In genomic region chr7:45683396-45684050, GRCm38 (mm10) we compare ENCODE assay signal across 11 mouse cellular contexts. TPM values are rescaled to one million over a fixed set of nuclear protein-coding genes. Genes with fewer than 3 reads are reported as not detected.
A peak's percentile ranks its signal among the peaks of the same experiment; 100 is the strongest.
DNase-seq lines count a peak whose midpoint lies in the region; ATAC-seq and TF ChIP-seq lines count a peak whose summit lies in the region.
"Had no signal": no experiment of that assay in that cellular context is flagged by ENCODE, and none has a peak within 500 bp of the region (broad histone marks: within the 10 kb centered on the region; RNA-seq: fewer than 3 reads in every experiment).

TSS of gene Ntn5 (plus strand) at chr7:45684022.

- H3K9me3 ChIP-seq in G1E (replicated peaks): no peaks in the 10 kb centered on the region
- H3K9me3 ChIP-seq in forebrain, embryonic 10.5 days: no peaks in the 10 kb centered on the region
- no peaks in the 10 kb centered on the region for H3K9me3 ChIP-seq in midbrain, embryonic 12.5 days
- H3K9me3 ChIP-seq in liver, postnatal 0 days (ENCODE audit: low read length): no peaks in the 10 kb centered on the region

- H3K36me3 ChIP-seq in G1E (replicated peaks): no peaks in the 10 kb centered on the region
- no peaks in the 10 kb centered on the region for H3K36me3 ChIP-seq in forebrain, embryonic 10.5 days (replicated peaks)
- H3K36me3 ChIP-seq in midbrain, embryonic 12.5 days: no peaks in the 10 kb centered on the region
- H3K36me3 ChIP-seq in liver, postnatal 0 days (replicated peaks; ENCODE audit: insufficient read depth, low read length): no peaks in the 10 kb centered on the region

- ATAC-seq in G1E (ENCODE audit: extremely low read depth, insufficient number of reproducible peaks, low FRiP score, poor library complexity, severe bottlenecking): no peak
- 0 out of 2 replicates have a peak, but pooled peaks have one; percentile 8 for ATAC-seq in midbrain, embryonic 12.5 days (ENCODE audit: low FRiP score, low read depth)
- ATAC-seq in liver, postnatal 0 days: no peak

- peak within 1 kb of the TSS; percentile 65; the same call in 1 of the 2 replicates for H3K4me3 ChIP-seq in G1E (ENCODE audit: low read depth, low read length)
- H3K4me3 ChIP-seq in forebrain, embryonic 10.5 days: peak within 1 kb of the TSS; percentile 32
- H3K4me3 ChIP-seq in midbrain, embryonic 12.5 days: no peak within 1 kb of the TSS
- H3K4me3 ChIP-seq in liver, postnatal 0 days (ENCODE audit: low read depth, low read length): no peak within 1 kb of the TSS

- peak within 1 kb of the TSS; percentile 86 for H3K27ac ChIP-seq in forebrain, embryonic 10.5 days
- H3K27ac ChIP-seq in midbrain, embryonic 12.5 days (replicated peaks): no peak within 1 kb of the TSS
- H3K27ac ChIP-seq in liver, postnatal 0 days (ENCODE audit: low read depth): no peak within 1 kb of the TSS

- peaks cover 48% of the 10 kb centered on the region for H3K27me3 ChIP-seq in G1E (ENCODE audit: insufficient read depth, low read length)
- peaks cover 7% of the 10 kb centered on the region; the same call in 1 of the 2 replicates for H3K27me3 ChIP-seq in forebrain, embryonic 10.5 days (ENCODE audit: poor library complexity, severe bottlenecking)
- H3K27me3 ChIP-seq in midbrain, embryonic 12.5 days: peaks cover 24% of the 10 kb centered on the region
- no peaks in the 10 kb centered on the region for H3K27me3 ChIP-seq in liver, postnatal 0 days (ENCODE audit: insufficient read depth, low read length)

- WGBS in forebrain, embryonic 10.5 days: 72% methylated on average over 7 of the region's 7 CpGs
- WGBS in midbrain, embryonic 12.5 days: 75% methylated on average over 7 of the region's 7 CpGs
- 69% methylated on average over 7 of the region's 7 CpGs for WGBS in liver, postnatal 0 days (ENCODE audit: insufficient replicate concordance)

- H3K9ac ChIP-seq in midbrain, embryonic 12.5 days (replicated peaks): no peak within 1 kb of the TSS
- H3K9ac ChIP-seq in liver, postnatal 0 days (replicated peaks): no peak within 1 kb of the TSS

- H3K4me2 ChIP-seq in midbrain, embryonic 12.5 days (replicated peaks): no peak within 1 kb of the TSS
- no peak within 1 kb of the TSS for H3K4me2 ChIP-seq in liver, postnatal 0 days (ENCODE audit: low read depth, low read length)

- TF ChIP-seq CTCF in G1E (IDR thresholded peaks at IDR 0.05; ENCODE audit: low read depth, low read length): no peak
- no peak for TF ChIP-seq CTCF in liver, postnatal 0 days (IDR thresholded peaks at IDR 0.05; ENCODE audit: low read depth)

- no peak for DNase-seq in layer of hippocampus, adult 8-10 months (ENCODE audit: low spot score in 2 of 2)
- no peak for DNase-seq in layer of hippocampus, adult 9-10 months (ENCODE audit: low spot score)
- DNase-seq in G1E (ENCODE audit: low spot score): no peak
- no peak for DNase-seq in forebrain, embryonic 10.5 days (ENCODE audit: extremely low spot score, low spot score)
- DNase-seq in cerebellum, adult 9-10 months: no peak
- DNase-seq in Muller cell, postnatal 12 days (ENCODE audit: inconsistent ontology term): no peak
- DNase-seq in liver, postnatal 0 days: no peak

- H3K4me1 ChIP-seq in G1E (ENCODE audit: insufficient read depth, low read depth, low read length): peaks cover 50% of the 10 kb centered on the region
- peaks cover 55% of the 10 kb centered on the region for H3K4me1 ChIP-seq in forebrain, embryonic 10.5 days
- H3K4me1 ChIP-seq in midbrain, embryonic 12.5 days: peaks cover 5% of the 10 kb centered on the region; the same call in 1 of the 2 replicates
- peaks cover 16% of the 10 kb centered on the region for H3K4me1 ChIP-seq in liver, postnatal 0 days (ENCODE audit: insufficient read depth)

- TF ChIP-seq EP300 in liver, postnatal 0 days (IDR thresholded peaks at IDR 0.05; ENCODE audit: low read depth): no peak

RNA-seq across cellular contexts. Expression of gene Ntn5, which starts in this region (rescaled TPM):
- total RNA-seq in layer of hippocampus, adult 8-10 months (2022): 10 to 100 TPM in 3 of 4 experiments, 1 to 10 TPM in 1; 9.1 to 13.5 (median 11.6) TPM
- total RNA-seq in G1E (2014; fragmentation: Nextera tagmentation): not detected in 2 replicates
- total RNA-seq in G1E (2017): not detected in 2 replicates
- 0.21 and 0.29 TPM in 2 replicates for polyA plus RNA-seq in G1E (2012)
- 0.38 and 0.63 TPM in 2 replicates for polyA plus RNA-seq in forebrain, embryonic 10.5 days (2016; fragmentation: Nextera tagmentation; extraction: Ambion mirVana)
- 0.31 TPM in 1 of 2 replicates, not detected in the other for polyA plus RNA-seq in midbrain, embryonic 12.5 days (2016; fragmentation: Nextera tagmentation; extraction: Ambion mirVana)
- 0.07 TPM in 1 of 2 replicates, not detected in the other for polyA plus RNA-seq in liver, postnatal 0 days (2015; fragmentation: Nextera tagmentation; extraction: Ambion mirVana)
- total RNA-seq: adrenal gland, postnatal 14 days; hematopoietic stem cell, adult 5-6 weeks; MEL had no signal

Comparison
In these comparisons a context has a peak if more than half of its experiments do, and no peak if none do; other contexts are left out.
1. RNA of gene Ntn5 (total RNA-seq): 9.1 to 13.5 TPM in layer of hippocampus, adult 8-10 months; not detected in G1E; every median in the first group is over 10 times any median in the second.
2. Peak in ATAC-seq in midbrain, embryonic 12.5 days; RNA of the gene not detected or under 1 TPM.
3. H3K4me3 ChIP-seq: peak in G1E (single experiment) and forebrain, embryonic 10.5 days (single experiment); none in midbrain, embryonic 12.5 days (single experiment) and liver, postnatal 0 days (single experiment).